Mouse (Mus musculus) liver, postnatal 0 days (tissue): ENCODE results near the gene Spsb2. TPM values are rescaled to one million over a fixed set of nuclear protein-coding genes. Genes with fewer than 3 reads are reported as not detected.

Source experiments
- ATAC-seq: fragments of 200-750 bp; cut with Nextera tagmentation; 2 replicates; pipeline ENCODE4 v1.8.0; 2017; ENCODE audit warnings: mild to moderate bottlenecking, moderate library complexity
- DNase-seq: peaks from one replicate; pipeline ENCODE4 v3.0.0-alpha.2; 2016
- H3K27ac ChIP-seq: fragments of 300-500 bp; sonication (generic); 2 replicates; pipeline ENCODE4 v1.5.1; 2014; ENCODE audit warnings: antibody characterized with exemption, moderate library complexity, mild to moderate bottlenecking, low read depth
- H3K27me3 ChIP-seq: fragments of 300-500 bp; sonication (generic); 2 replicates; pipeline ENCODE4 v1.6.1; 2014; ENCODE audit warnings: low read length, control low read depth, mixed read lengths; ENCODE audit not compliant: insufficient read depth
- H3K36me3 ChIP-seq: fragments of 300-500 bp; sonication (generic); replicated peaks from 2 replicates; pipeline ENCODE4 v1.6.1; 2014; ENCODE audit warnings: mild to moderate bottlenecking, control low read depth, low read length, moderate library complexity, mixed read lengths; ENCODE audit not compliant: insufficient read depth
- H3K4me1 ChIP-seq: fragments of 300-500 bp; sonication (generic); 2 replicates; pipeline ENCODE4 v1.6.1; 2014; ENCODE audit warnings: antibody characterized with exemption, mild to moderate bottlenecking, control low read depth; ENCODE audit not compliant: insufficient read depth
- H3K4me2 ChIP-seq: fragments of 300-500 bp; sonication (generic); 2 replicates; pipeline ENCODE4 v1.6.1; 2014; ENCODE audit warnings: low read depth, mild to moderate bottlenecking, low read length, moderate library complexity, mixed read lengths
- H3K4me3 ChIP-seq: fragments of 300-500 bp; sonication (generic); 2 replicates; pipeline ENCODE4 v1.5.1; 2014; ENCODE audit warnings: low read depth, low read length
- H3K9ac ChIP-seq: fragments of 300-500 bp; sonication (generic); replicated peaks from 2 replicates; pipeline ENCODE4 v1.6.1; 2014; ENCODE audit warnings: mild to moderate bottlenecking, moderate library complexity
- H3K9me3 ChIP-seq: fragments of 300-500 bp; sonication (generic); 2 replicates; pipeline ENCODE4 v1.6.1; 2016; ENCODE audit warnings: mild to moderate bottlenecking, control low read depth, low read length, mixed read lengths
- CTCF ChIP-seq: sonication (generic); IDR thresholded peaks from 2 replicates; pipeline ENCODE4 v1.5.1; 2016; ENCODE audit warnings: antibody characterized with exemption, low read depth
- EP300 ChIP-seq: IDR thresholded peaks from 2 replicates; pipeline ENCODE4 v1.6.1; 2016; ENCODE audit warnings: antibody characterized with exemption, low read depth, mild to moderate bottlenecking
- WGBS: fragments of 180-500 bp; shearing (Covaris S2); extraction: QIAGEN DNeasy Blood & Tissue Kit; methylation state at CpG from one replicate; pipeline ENCODE4 v1.1.7; 2014; ENCODE audit not compliant: insufficient replicate concordance; 5-methylcytosine and 5-hydroxymethylcytosine counted together
- polyA plus RNA-seq: library from polyadenylated mRNA; unstranded; fragments of >200 nt; fragmentation: Nextera tagmentation; extraction: Ambion mirVana; gene quantifications from 2 replicates; pipeline ENCODE4 v1.2.1, GENCODE M21; 2015

Gene Spsb2
- polyA plus RNA-seq, 1 experiment from 2014 or later: 11.4 TPM

DNA sequence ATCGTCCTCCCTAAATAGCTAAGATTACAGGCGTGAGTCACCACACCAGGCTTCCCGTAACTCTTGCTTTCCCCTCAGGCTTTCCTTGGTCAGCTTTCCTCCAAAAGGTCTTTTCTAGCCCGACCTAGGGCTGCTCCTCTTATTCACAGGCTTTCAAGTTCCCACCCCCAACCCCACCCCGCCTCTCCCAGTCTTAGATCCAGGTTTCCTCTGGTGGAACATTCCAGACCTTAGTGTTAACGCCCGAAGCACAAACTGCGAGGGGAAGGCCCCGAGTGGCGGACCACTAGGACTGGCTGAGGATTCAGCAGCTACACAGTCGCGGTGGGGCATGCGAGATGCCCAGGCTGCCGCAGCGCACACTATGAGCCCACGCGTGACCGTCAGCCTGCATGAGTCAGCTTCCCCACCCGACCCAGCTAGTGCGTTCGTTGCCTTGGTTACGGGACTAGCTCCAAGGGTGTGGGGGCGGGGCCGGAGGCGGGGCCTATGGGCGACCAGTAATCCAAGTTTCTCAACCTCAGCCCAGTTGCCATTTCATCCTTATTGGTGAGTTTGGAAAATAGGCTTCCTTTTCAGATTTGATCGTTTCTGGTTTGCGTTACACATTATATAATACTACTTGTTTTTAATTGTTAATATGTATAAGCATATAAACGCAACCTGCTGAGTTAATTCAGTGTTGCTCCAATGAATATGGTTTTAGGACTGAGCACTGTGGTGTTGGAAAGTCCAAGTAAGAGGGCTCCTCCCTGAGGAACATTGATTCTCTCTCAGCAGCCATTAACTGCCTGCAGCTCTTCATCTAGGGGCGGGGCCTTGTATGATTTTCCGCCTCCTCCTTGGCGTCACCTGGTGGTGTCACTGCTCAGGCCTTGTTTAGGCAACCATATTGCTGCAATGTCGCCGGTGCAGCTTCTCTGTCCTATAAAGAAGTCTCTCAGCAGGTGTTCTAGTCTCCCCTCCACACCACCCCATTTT is 2.8 kb upstream of the Spsb2 start:
- H3K4me1 ChIP-seq: peaks cover 33% of the 10 kb centered on the region
- peak; percentile 67 for TF ChIP-seq CTCF
- TF ChIP-seq EP300: no peak; the same call in 1 of the 2 replicates
- no peaks in the 10 kb centered on the region for H3K27me3 ChIP-seq

GRCm38 (mm10) chr6:124806446-124807140 is 1.9 kb upstream of the Spsb2 start:
- Histone ChIP-seq H3K4me2 (peak overlapping the region; percentile 73), H3K9ac (peak overlapping the region; percentile 1; the same call in 1 of the 2 replicates), H3K27me3 (no peaks in the 10 kb centered on the region), H3K4me1 (peaks cover 34% of the 10 kb centered on the region), H3K27ac (peak overlapping the region; percentile 79), H3K36me3 (peaks cover 10% of the 10 kb centered on the region), H3K9me3 (no peaks in the 10 kb centered on the region), H3K4me3 (peak overlapping the region; percentile 50)
- 77% methylated on average over 7 of the region's 7 CpGs for WGBS
- TF ChIP-seq CTCF (no peak), EP300 (no peak)
- DNase-seq (no peak), ATAC-seq (no peak)

More for the DNA sequence above, 2.8 kb upstream of the Spsb2 start:
- H3K9me3 ChIP-seq: no peaks in the 10 kb centered on the region
- peak; percentile 95 for DNase-seq
- peak; percentile 76 for ATAC-seq
- peak overlapping the region; percentile 73 for H3K4me2 ChIP-seq
- H3K27ac ChIP-seq: peak overlapping the region; percentile 79
- H3K36me3 ChIP-seq: peaks cover 6% of the 10 kb centered on the region
- peak overlapping the region; percentile 47 for H3K9ac ChIP-seq
- WGBS: 3% methylated on average over 34 of the region's 34 CpGs
- peak overlapping the region; percentile 50 for H3K4me3 ChIP-seq

- ATAC-seq: no peak
- TF ChIP-seq CTCF: no peak
- no peak for TF ChIP-seq EP300
- no peak overlapping the region for H3K9ac ChIP-seq
- H3K36me3 ChIP-seq: peaks cover 18% of the 10 kb centered on the region
- peaks cover 40% of the 10 kb centered on the region for H3K4me1 ChIP-seq
- WGBS: 77% methylated on average over 4 of the region's 4 CpGs
- H3K27me3 ChIP-seq: no peaks in the 10 kb centered on the region
- H3K27ac ChIP-seq: 0 out of 2 replicates have a peak overlapping the region, but pooled peaks have one; percentile 16
- H3K9me3 ChIP-seq: no peaks in the 10 kb centered on the region
- no peak overlapping the region for H3K4me2 ChIP-seq
- no peak for DNase-seq
- no peak overlapping the region for H3K4me3 ChIP-seq
These were observed 1.1 kb upstream of the Spsb2 start for GRCm38 (mm10) chr6:124807366-124807765.

GRCm38 (mm10) chr6:124807986-124808357 is 489 bp upstream of the Spsb2 start:
- Histone ChIP-seq H3K4me3 (peak overlapping the region; percentile 88), H3K9me3 (no peaks in the 10 kb centered on the region), H3K27ac (peak overlapping the region; percentile 95), H3K36me3 (peaks cover 20% of the 10 kb centered on the region), H3K4me1 (peaks cover 43% of the 10 kb centered on the region), H3K4me2 (peak overlapping the region; percentile 98), H3K9ac (peak overlapping the region; percentile 83; the same call in 1 of the 2 replicates), H3K27me3 (no peaks in the 10 kb centered on the region)
- ATAC-seq (no peak), DNase-seq (no peak)
- 54% methylated on average over 6 of the region's 6 CpGs for WGBS
- TF ChIP-seq CTCF: no peak

DNA sequence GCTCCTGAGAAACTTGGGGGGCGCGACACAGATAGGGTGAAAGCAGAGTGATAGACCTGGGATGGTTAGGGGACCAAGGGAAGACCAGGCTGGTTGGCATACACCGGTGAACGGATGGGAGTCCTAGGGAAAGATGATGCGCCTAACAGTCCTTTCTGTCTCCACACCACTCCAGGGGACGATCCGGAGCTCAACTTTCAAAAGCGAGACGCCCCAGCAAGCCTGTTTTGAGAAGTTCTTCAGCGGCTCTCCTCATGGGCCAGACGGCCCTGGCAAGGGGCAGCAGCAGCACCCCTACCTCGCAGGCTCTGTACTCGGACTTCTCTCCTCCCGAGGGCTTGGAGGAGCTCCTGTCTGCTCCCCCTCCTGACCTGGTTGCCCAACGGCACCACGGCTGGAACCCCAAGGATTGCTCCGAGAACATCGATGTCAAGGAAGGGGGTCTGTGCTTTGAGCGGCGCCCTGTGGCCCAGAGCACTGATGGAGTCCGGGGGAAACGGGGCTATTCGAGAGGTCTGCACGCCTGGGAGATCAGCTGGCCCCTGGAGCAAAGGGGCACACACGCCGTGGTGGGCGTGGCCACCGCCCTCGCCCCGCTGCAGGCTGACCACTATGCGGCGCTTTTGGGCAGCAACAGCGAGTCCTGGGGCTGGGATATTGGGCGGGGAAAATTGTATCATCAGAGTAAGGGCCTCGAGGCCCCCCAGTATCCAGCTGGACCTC is 752 bp downstream of the Spsb2 start:
- Histone ChIP-seq H3K4me1 (peaks cover 47% of the 10 kb centered on the region), H3K4me3 (peak overlapping the region; percentile 88), H3K27me3 (no peaks in the 10 kb centered on the region), H3K9me3 (no peaks in the 10 kb centered on the region), H3K4me2 (peak overlapping the region; percentile 98), H3K27ac (peak overlapping the region; percentile 95), H3K9ac (peak overlapping the region; percentile 83), H3K36me3 (peaks cover 20% of the 10 kb centered on the region)
- ATAC-seq (peak; percentile 33), DNase-seq (peak; percentile 90)
- WGBS: 1% methylated on average over 35 of the region's 35 CpGs
- TF ChIP-seq EP300 (no peak), CTCF (peak; percentile 94)
